Mouse (Mus musculus): ENCODE results near the gene Cdhr2. TPM values are rescaled to one million over a fixed set of nuclear protein-coding genes. Genes with fewer than 3 reads are reported as not detected.

Cdhr2 gene
- polyA plus RNA-seq, 1 experiment = 0.23 TPM

DNA sequence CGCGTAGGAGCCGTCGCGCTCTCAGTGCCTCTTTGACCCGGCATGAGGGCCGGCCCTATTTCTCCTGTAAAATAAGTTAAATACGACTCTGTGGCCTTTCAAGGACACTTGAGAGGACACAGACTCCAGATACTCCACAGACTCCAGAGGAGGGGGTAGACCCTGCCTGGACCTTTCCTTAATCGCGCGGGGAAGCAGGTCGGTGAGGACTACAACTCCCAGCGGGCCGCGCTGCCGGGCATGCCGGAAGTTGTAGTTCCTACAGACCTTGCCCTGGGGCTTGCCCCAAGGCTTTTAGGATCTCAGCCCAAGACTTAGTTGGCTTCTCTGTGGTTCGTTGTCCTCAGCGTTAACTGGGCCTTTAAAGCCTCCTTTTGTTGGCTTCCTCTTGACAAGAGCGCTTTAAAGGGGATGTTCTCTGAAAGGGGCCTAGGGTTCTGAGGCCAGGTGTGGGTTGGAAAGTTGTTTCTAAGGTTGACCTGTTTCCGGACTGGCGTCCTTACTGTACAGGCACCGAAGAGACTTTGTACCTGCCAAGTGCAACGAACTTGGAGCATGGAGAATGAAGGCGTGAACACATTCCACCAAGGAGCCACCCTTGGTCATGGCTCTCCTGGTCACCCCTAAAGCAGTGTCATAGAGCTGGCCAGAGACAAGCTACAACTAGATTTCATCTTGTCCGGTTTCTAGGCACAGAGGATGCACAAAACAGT lies 6.8 kb upstream of the Cdhr2 start:
- WGBS = 15% methylated on average over 26 of the region's 26 CpGs
- peaks cover 11% of the 10 kb centered on the region for H3K4me1 ChIP-seq (ENCODE audit: control insufficient read depth, insufficient read depth, low read length)
- peak overlapping the region; percentile 97 for H3K27ac ChIP-seq (ENCODE audit: insufficient read depth, low read length)
- TF ChIP-seq CTCF (IDR thresholded peaks at IDR 0.05; ENCODE audit: borderline replicate concordance, insufficient read depth, low read depth, low read length) (no peak), POLR2A (IDR thresholded peaks at IDR 0.05; ENCODE audit: borderline replicate concordance, insufficient read depth, low read length) (peak; percentile 58; the same call in 1 of the 2 replicates)
- no peak for DNase-seq
- H3K27me3 ChIP-seq (ENCODE audit: control insufficient read depth, insufficient read depth, low read length) = no peaks in the 10 kb centered on the region
- peak overlapping the region; percentile 83 for H3K4me3 ChIP-seq (replicated peaks; ENCODE audit: insufficient read depth, low read depth, low read length)

DNA sequence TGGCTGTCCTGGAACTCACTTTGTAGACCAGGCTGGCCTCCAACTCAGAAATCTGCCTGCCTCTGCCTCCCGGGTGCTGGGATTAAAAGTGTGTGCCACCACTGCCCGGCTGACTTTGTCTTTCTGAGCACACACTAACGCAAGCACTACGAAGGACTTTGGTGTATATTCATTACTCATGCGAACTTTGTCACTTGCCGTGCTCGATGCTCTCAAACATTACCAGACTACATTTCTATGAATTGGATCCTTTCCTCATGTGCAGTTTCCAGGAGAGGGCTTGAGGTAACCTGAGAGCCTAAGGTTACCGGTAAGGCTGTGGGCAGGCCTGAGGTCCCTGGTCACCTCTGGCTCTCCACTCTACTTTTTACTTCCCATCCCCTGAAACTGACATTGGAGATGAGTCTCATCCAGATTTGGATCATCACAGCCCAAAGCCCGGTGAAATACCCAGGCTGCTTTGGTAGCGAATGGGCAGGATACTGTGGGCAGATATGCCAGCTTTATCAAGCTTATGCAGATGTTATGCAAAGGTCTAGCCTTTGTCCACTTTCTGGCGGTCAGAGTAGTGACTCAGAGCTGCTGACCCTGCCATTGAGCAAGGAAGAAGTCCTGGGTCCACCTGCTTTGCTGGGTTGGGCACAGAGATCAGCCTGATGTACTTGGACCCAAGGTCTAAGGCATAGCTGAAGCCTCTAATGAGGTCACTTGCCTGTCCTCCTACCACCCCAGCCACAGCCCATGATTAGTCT lies 5.6 kb upstream of the Cdhr2 start:
- no peak overlapping the region for H3K4me3 ChIP-seq (replicated peaks; ENCODE audit: insufficient read depth, low read depth, low read length)
- peaks cover 11% of the 10 kb centered on the region for H3K4me1 ChIP-seq (ENCODE audit: control insufficient read depth, insufficient read depth, low read length)
- no peak for TF ChIP-seq POLR2A (IDR thresholded peaks at IDR 0.05; ENCODE audit: borderline replicate concordance, insufficient read depth, low read length)
- no peak for TF ChIP-seq CTCF (IDR thresholded peaks at IDR 0.05; ENCODE audit: borderline replicate concordance, insufficient read depth, low read depth, low read length)
- no peaks in the 10 kb centered on the region for H3K27me3 ChIP-seq (ENCODE audit: control insufficient read depth, insufficient read depth, low read length)
- peak in 1 of 2 experiments; percentile 15 for DNase-seq
- no peak overlapping the region for H3K27ac ChIP-seq (ENCODE audit: insufficient read depth, low read length)
- 90% methylated on average over 11 of the region's 11 CpGs for WGBS

GRCm38 (mm10) chr13:54702507-54702906 lies 1.2 kb downstream of the Cdhr2 start:
- WGBS = 49% methylated on average over 7 of the region's 7 CpGs
- TF ChIP-seq CTCF (IDR thresholded peaks at IDR 0.05; ENCODE audit: borderline replicate concordance, insufficient read depth, low read depth, low read length) (no peak), POLR2A (IDR thresholded peaks at IDR 0.05; ENCODE audit: borderline replicate concordance, insufficient read depth, low read length) (no peak)

GRCm38 (mm10) chr13:54704890-54705289 lies 3.6 kb downstream of the Cdhr2 start:
- no peak for DNase-seq

More at GRCm38 (mm10) chr13:54702507-54702906, 1.2 kb downstream of the Cdhr2 start:
- DNase-seq = no peak
- Histone ChIP-seq H3K27ac (ENCODE audit: insufficient read depth, low read length) (no peak overlapping the region), H3K4me3 (replicated peaks; ENCODE audit: insufficient read depth, low read depth, low read length) (no peak overlapping the region), H3K27me3 (ENCODE audit: control insufficient read depth, insufficient read depth, low read length) (no peaks in the 10 kb centered on the region), H3K4me1 (ENCODE audit: control insufficient read depth, insufficient read depth, low read length) (no peaks in the 10 kb centered on the region)

DNA sequence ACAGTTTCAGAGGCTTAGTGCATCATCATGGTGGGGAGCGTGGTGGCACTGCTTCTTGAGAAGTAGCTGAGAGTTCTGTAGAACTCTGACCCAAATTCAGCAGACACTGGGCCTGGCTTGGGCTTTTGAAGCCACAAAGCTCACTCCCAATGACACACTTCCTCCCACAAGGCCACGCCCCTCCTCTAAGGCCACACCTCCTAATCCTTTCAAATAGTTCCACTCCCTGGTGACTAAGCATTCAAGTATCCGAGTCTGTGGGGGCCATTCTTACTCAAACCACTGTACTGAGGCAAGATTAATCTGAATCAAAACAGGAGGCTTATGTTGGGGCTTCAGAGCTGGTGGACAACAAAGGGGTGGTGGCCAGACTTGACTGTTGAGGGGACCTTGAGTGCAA lies 9.6 kb downstream of the Cdhr2 start:
- Histone ChIP-seq H3K27ac (ENCODE audit: insufficient read depth, low read length) (no peak overlapping the region), H3K4me3 (replicated peaks; ENCODE audit: insufficient read depth, low read depth, low read length) (no peak overlapping the region), H3K27me3 (ENCODE audit: control insufficient read depth, insufficient read depth, low read length) (no peaks in the 10 kb centered on the region), H3K4me1 (ENCODE audit: control insufficient read depth, insufficient read depth, low read length) (no peaks in the 10 kb centered on the region)
- 84% methylated on average over 3 of the region's 3 CpGs for WGBS
- no peak for TF ChIP-seq CTCF (IDR thresholded peaks at IDR 0.05; ENCODE audit: borderline replicate concordance, insufficient read depth, low read depth, low read length)
- no peak for TF ChIP-seq POLR2A (IDR thresholded peaks at IDR 0.05; ENCODE audit: borderline replicate concordance, insufficient read depth, low read length)
- DNase-seq = no peak

More at GRCm38 (mm10) chr13:54704890-54705289, 3.6 kb downstream of the Cdhr2 start:
- Histone ChIP-seq H3K4me3 (replicated peaks; ENCODE audit: insufficient read depth, low read depth, low read length) (no peak overlapping the region), H3K27ac (ENCODE audit: insufficient read depth, low read length) (no peak overlapping the region), H3K27me3 (ENCODE audit: control insufficient read depth, insufficient read depth, low read length) (no peaks in the 10 kb centered on the region), H3K4me1 (ENCODE audit: control insufficient read depth, insufficient read depth, low read length) (no peaks in the 10 kb centered on the region)
- TF ChIP-seq CTCF (IDR thresholded peaks at IDR 0.05; ENCODE audit: borderline replicate concordance, insufficient read depth, low read depth, low read length) (no peak), POLR2A (IDR thresholded peaks at IDR 0.05; ENCODE audit: borderline replicate concordance, insufficient read depth, low read length) (no peak)
- 56% methylated on average over 6 of the region's 6 CpGs for WGBS

DNA sequence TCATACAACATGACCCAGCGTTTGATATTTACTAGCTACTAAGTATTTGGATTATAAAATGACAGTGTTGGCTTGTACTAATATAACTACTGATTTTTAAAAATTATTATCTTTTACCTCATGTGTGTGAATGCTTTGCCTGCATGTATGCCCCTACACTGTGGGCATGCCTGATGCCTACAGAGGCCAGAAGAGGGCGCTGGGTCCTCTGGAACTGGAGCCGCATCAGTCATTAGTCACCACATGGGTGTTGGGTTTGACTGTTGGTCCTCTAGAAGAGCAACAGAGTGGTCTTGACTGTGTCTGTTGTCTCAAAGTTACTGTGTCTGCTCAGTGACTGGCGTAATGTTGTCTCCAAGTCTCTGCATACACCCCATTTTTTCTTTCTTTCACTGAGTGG lies 13.1 kb downstream of the Cdhr2 start:
- Histone ChIP-seq H3K4me3 (replicated peaks; ENCODE audit: insufficient read depth, low read depth, low read length) (no peak overlapping the region), H3K4me1 (ENCODE audit: control insufficient read depth, insufficient read depth, low read length) (peaks cover 14% of the 10 kb centered on the region), H3K27me3 (ENCODE audit: control insufficient read depth, insufficient read depth, low read length) (no peaks in the 10 kb centered on the region), H3K27ac (ENCODE audit: insufficient read depth, low read length) (no peak overlapping the region)
- WGBS = 48% methylated on average over 4 of the region's 4 CpGs
- peak; percentile 33; the same call in 1 of the 2 replicates for TF ChIP-seq CTCF (IDR thresholded peaks at IDR 0.05; ENCODE audit: borderline replicate concordance, insufficient read depth, low read depth, low read length)
- TF ChIP-seq POLR2A (IDR thresholded peaks at IDR 0.05; ENCODE audit: borderline replicate concordance, insufficient read depth, low read length) = no peak
- no peak for DNase-seq

DNA sequence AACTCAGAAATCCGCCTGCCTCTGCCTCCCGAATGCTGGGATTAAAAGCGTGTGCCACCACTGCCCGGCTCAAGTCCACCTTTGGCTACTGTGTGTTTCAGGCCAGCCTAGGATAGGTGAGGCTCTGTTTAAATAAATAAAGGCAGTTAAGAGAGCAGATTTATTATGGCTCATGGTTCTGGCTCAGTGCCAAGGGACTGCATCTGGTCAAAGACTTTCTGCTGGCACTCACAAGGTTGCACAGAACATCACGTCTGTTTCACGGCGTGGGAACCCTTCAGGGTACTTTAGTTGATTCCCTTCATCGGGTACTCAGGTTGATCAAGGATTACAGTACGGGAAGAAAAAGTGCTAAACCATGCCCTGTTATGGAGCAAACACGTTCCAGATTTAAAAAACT lies 13.7 kb downstream of the Cdhr2 start:
- Histone ChIP-seq H3K4me3 (replicated peaks; ENCODE audit: insufficient read depth, low read depth, low read length) (no peak overlapping the region), H3K27ac (ENCODE audit: insufficient read depth, low read length) (no peak overlapping the region), H3K4me1 (ENCODE audit: control insufficient read depth, insufficient read depth, low read length) (peaks cover 14% of the 10 kb centered on the region), H3K27me3 (ENCODE audit: control insufficient read depth, insufficient read depth, low read length) (no peaks in the 10 kb centered on the region)
- no peak for TF ChIP-seq CTCF (IDR thresholded peaks at IDR 0.05; ENCODE audit: borderline replicate concordance, insufficient read depth, low read depth, low read length)
- no peak for TF ChIP-seq POLR2A (IDR thresholded peaks at IDR 0.05; ENCODE audit: borderline replicate concordance, insufficient read depth, low read length)
- 52% methylated on average over 10 of the region's 10 CpGs for WGBS
- DNase-seq = no peak

Data from cerebellum, adult 2 months (tissue).